Mouse (Mus musculus) liver, embryonic 18 days (tissue): ENCODE data around the gene Vmn2r44. TPM values are rescaled to one million over a fixed set of nuclear protein-coding genes. Genes with fewer than 3 reads are reported as not detected.

Source experiments
- polyA plus RNA-seq: library from polyadenylated mRNA; depleted of rRNA; stranded (reverse); fragments of >200 nt; gene quantifications from 2 replicates; pipeline ENCODE4 v1.2.3, GENCODE M21; 2012; rRNA removed

Gene Vmn2r44
- polyA plus RNA-seq = not detected in 2 replicates

GRCm38 (mm10) chr7:8383233-8383632, at the start of gene Vmn2r44:
TSS of gene Vmn2r44 (minus strand) at chr7:8383333.

Other genes starting within 250 kb of the Vmn2r44 start
- not detected in 2 replicates for gene Vmn2r41, start 221.7 kb downstream of the Vmn2r44 start, polyA plus RNA-seq
- gene Vmn2r42, start 183.0 kb downstream of the Vmn2r44 start, polyA plus RNA-seq = not detected in 2 replicates
- not detected in 2 replicates for gene Vmn2r43, start 122.7 kb downstream of the Vmn2r44 start, polyA plus RNA-seq
- gene Vmn2r45, start 105.7 kb upstream of the Vmn2r44 start, polyA plus RNA-seq = not detected in 2 replicates